Mouse (Mus musculus): ENCODE data around the gene Hp.

Gene Hp

GRCm38 (mm10) chr8:109578900-109579301 lies at the start of gene Hp:
Hp (minus strand) TSS chr8:109579172.
- no peak for DNase-seq (ENCODE audit: low read depth, low spot score)

GRCm38 (mm10) chr8:109628638-109629037 lies 49.7 kb upstream of the Hp start:
- DNase-seq (ENCODE audit: low read depth, low spot score), result no peak

GRCm38 (mm10) chr8:109615569-109615968 lies 36.6 kb upstream of the Hp start:
- DNase-seq (ENCODE audit: low read depth, low spot score), result no peak

- DNase-seq (ENCODE audit: low read depth, low spot score), result no peak
These were observed 35.6 kb upstream of the Hp start, which contains the start of gene Pkd1l3 for GRCm38 (mm10) chr8:109614243-109615210. Pkd1l3 (plus strand) TSS chr8:109614517.

GRCm38 (mm10) chr8:109609153-109609502 lies 30.2 kb upstream of the Hp start:
- no peak for DNase-seq (ENCODE audit: low read depth, low spot score)

- DNase-seq (ENCODE audit: low read depth, low spot score), result peak; percentile 90
These were observed 29.5 kb upstream of the Hp start, which contains the start of gene Dhodh for GRCm38 (mm10) chr8:109608271-109609152. Dhodh (minus strand) TSS chr8:109608673.

GRCm38 (mm10) chr8:109607650-109608049 lies 28.7 kb upstream of the Hp start:
- no peak for DNase-seq (ENCODE audit: low read depth, low spot score)

GRCm38 (mm10) chr8:109606725-109607124 lies 27.8 kb upstream of the Hp start:
- DNase-seq (ENCODE audit: low read depth, low spot score), result no peak

GRCm38 (mm10) chr8:109595854-109596253 lies 16.9 kb upstream of the Hp start:
- no peak for DNase-seq (ENCODE audit: low read depth, low spot score)

GRCm38 (mm10) chr8:109593117-109593788 lies 14.3 kb upstream of the Hp start:
- DNase-seq (ENCODE audit: low read depth, low spot score), result no peak

GRCm38 (mm10) chr8:109592164-109592563 lies 13.2 kb upstream of the Hp start:
- DNase-seq (ENCODE audit: low read depth, low spot score), result no peak

GRCm38 (mm10) chr8:109591367-109591766 lies 12.4 kb upstream of the Hp start:
- no peak for DNase-seq (ENCODE audit: low read depth, low spot score)

- no peak for DNase-seq (ENCODE audit: low read depth, low spot score)
These were observed 11.9 kb upstream of the Hp start for GRCm38 (mm10) chr8:109590901-109591300.

- DNase-seq (ENCODE audit: low read depth, low spot score), result no peak
These were observed 8.1 kb upstream of the Hp start for GRCm38 (mm10) chr8:109586972-109587504.

- no peak for DNase-seq (ENCODE audit: low read depth, low spot score)
These were observed 6.7 kb upstream of the Hp start for GRCm38 (mm10) chr8:109585652-109586051.

- no peak for DNase-seq (ENCODE audit: low read depth, low spot score)
These were observed 5.9 kb upstream of the Hp start for GRCm38 (mm10) chr8:109584830-109585229.

- no peak for DNase-seq (ENCODE audit: low read depth, low spot score)
These were observed 5.3 kb upstream of the Hp start for GRCm38 (mm10) chr8:109584293-109584692.

- no peak for DNase-seq (ENCODE audit: low read depth, low spot score)
These were observed 2.7 kb downstream of the Hp start for GRCm38 (mm10) chr8:109576311-109576710.

- DNase-seq (ENCODE audit: low read depth, low spot score), result no peak
These were observed 7.8 kb downstream of the Hp start for GRCm38 (mm10) chr8:109571139-109571538.

- DNase-seq (ENCODE audit: low read depth, low spot score), result peak; percentile 99
These were observed 13.3 kb downstream of the Hp start, which contains the start of the genes Dhx38 and Txnl4b for GRCm38 (mm10) chr8:109565498-109566333. Dhx38 (minus strand) TSS chr8:109565861. Txnl4b (plus strand) TSS chr8:109565892.
